Mouse (Mus musculus): ENCODE data around the gene Gnrhr. TPM values are rescaled to one million over a fixed set of nuclear protein-coding genes. Genes with fewer than 3 reads are reported as not detected.
A peak's percentile ranks its signal among the peaks of the same experiment; 100 is the strongest.

Gnrhr gene
- not detected in 2 replicates for polyA plus RNA-seq (2014; fragmentation: Nextera tagmentation; extraction: Ambion mirVana)

DNA sequence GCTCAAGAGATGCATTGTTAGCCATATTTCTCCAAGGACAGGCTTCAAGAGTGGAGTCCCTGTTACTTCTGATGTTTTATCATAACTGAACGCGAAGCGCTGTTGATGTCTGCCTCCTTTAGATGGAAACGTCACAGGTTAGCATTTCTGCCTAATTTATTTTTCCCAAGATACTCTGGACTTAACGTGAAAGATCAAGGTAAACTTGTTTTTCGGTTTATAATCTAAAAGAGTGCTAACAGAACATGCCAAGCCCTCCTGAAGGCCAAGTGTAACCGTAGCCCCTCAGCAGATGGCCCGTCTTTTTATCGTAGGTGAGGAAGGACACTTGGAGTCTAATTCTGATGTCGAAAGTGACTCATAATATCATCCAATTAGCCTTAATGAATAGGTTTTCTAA lies at the start of gene Gnrhr:
TSS of gene Gnrhr (minus strand) at position 101 of the 400 bp plus-strand sequence.
- Histone ChIP-seq H3K4me3 (ENCODE audit: low read depth, low read length) (no peak within 1 kb of the TSS), H3K27me3 (replicated peaks; ENCODE audit: control insufficient read depth, insufficient read depth, low read length) (no peaks in the 10 kb centered on the region), H3K27ac (ENCODE audit: low read depth, low read length) (no peak within 1 kb of the TSS), H3K36me3 (ENCODE audit: control insufficient read depth, insufficient read depth, low read length) (no peaks in the 10 kb centered on the region), H3K9ac (ENCODE audit: low read depth, low read length) (no peak within 1 kb of the TSS), H3K9me3 (ENCODE audit: control insufficient read depth, low read length) (no peaks in the 10 kb centered on the region), H3K4me1 (replicated peaks; ENCODE audit: control insufficient read depth, insufficient read depth, low read length) (no peaks in the 10 kb centered on the region), H3K4me2 (no peak within 1 kb of the TSS)
- no peak for DNase-seq (ENCODE audit: low spot score)
- no peak for ATAC-seq (replicated peaks; ENCODE audit: low FRiP score)
- WGBS = 87% methylated on average over 10 of the region's 10 CpGs

DNA sequence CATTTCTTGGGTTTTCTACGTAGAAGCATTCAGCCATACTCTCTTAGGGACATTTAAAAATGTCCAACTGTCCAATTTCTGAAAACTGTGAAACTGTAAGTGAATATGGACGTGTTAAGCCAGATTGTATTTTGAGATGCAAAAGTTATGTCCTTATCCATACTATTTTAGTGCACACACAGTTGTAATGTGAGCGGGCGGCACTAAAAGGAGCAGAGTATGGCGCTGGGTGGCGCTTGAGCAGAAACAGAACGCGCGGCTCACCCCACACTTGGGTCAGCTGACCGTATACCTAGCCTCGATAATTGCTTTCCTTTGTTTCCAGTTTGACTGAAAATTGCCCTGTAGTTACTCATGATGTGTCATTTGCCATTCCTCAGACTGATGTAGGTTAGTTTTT lies 48.9 kb upstream of the Gnrhr start:
- DNase-seq (ENCODE audit: low spot score) = no peak
- no peaks in the 10 kb centered on the region for H3K27me3 ChIP-seq (replicated peaks; ENCODE audit: control insufficient read depth, insufficient read depth, low read length)
- no peak overlapping the region for H3K4me3 ChIP-seq (ENCODE audit: low read depth, low read length)
- no peak overlapping the region for H3K27ac ChIP-seq (ENCODE audit: low read depth, low read length)
- 84% methylated on average over 11 of the region's 11 CpGs for WGBS
- no peak overlapping the region for H3K9ac ChIP-seq (ENCODE audit: low read depth, low read length)
- H3K9me3 ChIP-seq (ENCODE audit: control insufficient read depth, low read length) = no peaks in the 10 kb centered on the region
- no peaks in the 10 kb centered on the region for H3K36me3 ChIP-seq (ENCODE audit: control insufficient read depth, insufficient read depth, low read length)
- ATAC-seq (replicated peaks; ENCODE audit: low FRiP score) = no peak
- no peaks in the 10 kb centered on the region for H3K4me1 ChIP-seq (replicated peaks; ENCODE audit: control insufficient read depth, insufficient read depth, low read length)
- H3K4me2 ChIP-seq = no peak overlapping the region

DNA sequence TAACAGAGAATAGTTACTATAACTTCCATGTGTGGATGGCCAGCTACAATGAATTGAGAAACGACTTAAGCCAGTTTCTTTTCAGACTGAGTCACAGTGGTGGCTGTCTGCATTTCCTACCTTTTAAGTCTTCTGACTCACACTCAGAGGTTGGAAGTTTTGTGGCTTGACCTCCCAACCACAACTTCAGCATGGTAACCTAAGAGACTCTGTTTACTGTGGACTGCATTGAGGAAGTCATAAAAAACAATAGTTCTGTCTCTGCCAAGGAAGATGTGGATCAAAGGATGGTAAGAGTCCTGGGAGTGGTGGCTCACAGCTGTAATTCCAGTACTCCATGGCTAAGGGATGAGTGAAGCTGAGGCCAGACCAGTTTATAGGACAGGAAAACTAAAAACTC lies 47.2 kb upstream of the Gnrhr start:
- Histone ChIP-seq H3K9me3 (ENCODE audit: control insufficient read depth, low read length) (no peaks in the 10 kb centered on the region), H3K36me3 (ENCODE audit: control insufficient read depth, insufficient read depth, low read length) (no peaks in the 10 kb centered on the region), H3K4me3 (ENCODE audit: low read depth, low read length) (no peak overlapping the region), H3K4me1 (replicated peaks; ENCODE audit: control insufficient read depth, insufficient read depth, low read length) (no peaks in the 10 kb centered on the region), H3K27me3 (replicated peaks; ENCODE audit: control insufficient read depth, insufficient read depth, low read length) (no peaks in the 10 kb centered on the region), H3K27ac (ENCODE audit: low read depth, low read length) (no peak overlapping the region), H3K4me2 (no peak overlapping the region), H3K9ac (ENCODE audit: low read depth, low read length) (no peak overlapping the region)
- WGBS = 37% methylated on average over 1 of the region's 1 CpGs
- DNase-seq (ENCODE audit: low spot score) = no peak
- no peak for ATAC-seq (replicated peaks; ENCODE audit: low FRiP score)

DNA sequence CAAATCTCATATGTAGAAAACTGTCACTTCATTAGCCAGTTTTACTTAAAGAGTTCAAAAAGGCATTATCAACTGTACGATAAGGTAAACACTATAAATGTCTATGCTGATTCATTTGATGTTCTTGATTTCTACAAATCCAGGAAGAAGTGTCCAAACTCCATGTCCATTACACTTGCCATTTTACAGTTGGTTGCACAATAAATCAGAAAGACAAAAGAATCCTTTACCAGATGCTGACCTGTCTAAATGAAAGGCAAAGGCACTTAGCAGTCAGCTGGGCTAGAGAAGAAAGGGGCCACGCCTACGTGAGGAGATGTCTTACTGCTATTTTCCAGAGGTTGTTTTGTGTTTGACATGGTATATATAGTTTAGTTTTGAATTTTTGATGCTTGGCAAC lies 46.6 kb upstream of the Gnrhr start:
- DNase-seq (ENCODE audit: low spot score) = no peak
- ATAC-seq (replicated peaks; ENCODE audit: low FRiP score) = no peak
- Histone ChIP-seq H3K9ac (ENCODE audit: low read depth, low read length) (no peak overlapping the region), H3K4me1 (replicated peaks; ENCODE audit: control insufficient read depth, insufficient read depth, low read length) (no peaks in the 10 kb centered on the region), H3K36me3 (ENCODE audit: control insufficient read depth, insufficient read depth, low read length) (no peaks in the 10 kb centered on the region), H3K27me3 (replicated peaks; ENCODE audit: control insufficient read depth, insufficient read depth, low read length) (no peaks in the 10 kb centered on the region), H3K4me3 (ENCODE audit: low read depth, low read length) (no peak overlapping the region), H3K27ac (ENCODE audit: low read depth, low read length) (no peak overlapping the region), H3K9me3 (ENCODE audit: control insufficient read depth, low read length) (no peaks in the 10 kb centered on the region), H3K4me2 (no peak overlapping the region)
- 85% methylated on average over 3 of the region's 3 CpGs for WGBS

DNA sequence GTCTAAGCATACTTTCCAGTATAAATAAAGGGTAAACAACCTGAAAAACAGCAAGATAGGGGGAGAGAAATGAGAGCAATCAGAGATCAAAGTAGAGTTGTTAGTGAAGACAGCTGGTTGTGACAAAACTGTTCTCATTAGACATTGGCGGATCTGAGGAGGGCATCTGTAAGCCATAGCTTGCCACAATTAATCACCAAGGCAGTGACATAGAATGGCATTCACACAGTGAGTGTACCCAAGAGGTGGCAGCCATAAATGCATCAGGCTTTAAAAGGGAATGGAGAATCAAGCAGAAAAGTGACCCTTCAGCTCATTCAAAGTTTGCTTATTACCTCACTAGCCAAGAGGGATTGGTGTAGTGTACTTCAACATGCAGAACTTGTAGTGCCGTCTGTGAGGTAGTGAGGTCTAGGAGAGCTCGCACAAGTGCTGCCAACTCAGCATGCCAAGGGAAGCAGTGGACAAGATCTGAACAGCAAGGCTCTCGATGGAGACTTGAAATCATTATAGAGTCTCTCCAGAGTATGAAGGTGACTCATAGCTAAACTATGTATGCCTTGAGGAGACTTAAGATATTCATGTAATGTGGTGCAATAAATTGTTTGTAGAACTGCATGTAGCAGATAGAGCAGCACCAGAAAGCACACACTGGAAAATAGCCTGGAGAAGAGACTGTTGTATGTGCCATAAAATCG lies 29.6 kb upstream of the Gnrhr start:
- Histone ChIP-seq H3K9ac (ENCODE audit: low read depth, low read length) (no peak overlapping the region), H3K9me3 (ENCODE audit: control insufficient read depth, low read length) (no peaks in the 10 kb centered on the region), H3K4me3 (ENCODE audit: low read depth, low read length) (no peak overlapping the region), H3K4me1 (replicated peaks; ENCODE audit: control insufficient read depth, insufficient read depth, low read length) (no peaks in the 10 kb centered on the region), H3K27ac (ENCODE audit: low read depth, low read length) (no peak overlapping the region), H3K27me3 (replicated peaks; ENCODE audit: control insufficient read depth, insufficient read depth, low read length) (no peaks in the 10 kb centered on the region), H3K36me3 (ENCODE audit: control insufficient read depth, insufficient read depth, low read length) (no peaks in the 10 kb centered on the region), H3K4me2 (no peak overlapping the region)
- WGBS = 75% methylated on average over 5 of the region's 5 CpGs
- no peak for DNase-seq (ENCODE audit: low spot score)
- ATAC-seq (replicated peaks; ENCODE audit: low FRiP score) = no peak

DNA sequence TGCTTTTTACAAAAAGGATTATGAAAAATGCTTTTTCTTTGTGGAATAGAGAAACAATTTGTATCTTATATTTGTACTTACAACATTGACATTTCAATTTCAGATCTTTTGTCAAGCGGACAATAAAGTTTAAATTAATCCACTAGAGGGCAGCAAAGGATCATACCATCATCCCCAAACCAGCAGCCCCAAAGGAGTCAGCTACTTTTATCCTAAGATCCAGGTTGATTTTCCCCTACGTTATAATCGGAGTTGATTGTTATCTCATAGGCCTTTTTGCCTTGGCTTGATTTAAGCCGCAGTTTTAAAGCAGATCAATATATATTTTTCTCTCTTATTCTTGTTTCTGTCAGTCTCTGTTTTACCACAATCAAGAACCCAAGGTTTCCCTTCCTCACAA lies 6.3 kb downstream of the Gnrhr start:
- Histone ChIP-seq H3K36me3 (ENCODE audit: control insufficient read depth, insufficient read depth, low read length) (no peaks in the 10 kb centered on the region), H3K27ac (ENCODE audit: low read depth, low read length) (no peak overlapping the region), H3K4me1 (replicated peaks; ENCODE audit: control insufficient read depth, insufficient read depth, low read length) (no peaks in the 10 kb centered on the region), H3K27me3 (replicated peaks; ENCODE audit: control insufficient read depth, insufficient read depth, low read length) (no peaks in the 10 kb centered on the region), H3K4me2 (no peak overlapping the region), H3K4me3 (ENCODE audit: low read depth, low read length) (no peak overlapping the region), H3K9me3 (ENCODE audit: control insufficient read depth, low read length) (no peaks in the 10 kb centered on the region), H3K9ac (ENCODE audit: low read depth, low read length) (no peak overlapping the region)
- WGBS = 19% methylated on average over 4 of the region's 4 CpGs
- no peak for DNase-seq (ENCODE audit: low spot score)
- ATAC-seq (replicated peaks; ENCODE audit: low FRiP score) = peak; percentile 18; the same call in 1 of the 2 replicates

DNA sequence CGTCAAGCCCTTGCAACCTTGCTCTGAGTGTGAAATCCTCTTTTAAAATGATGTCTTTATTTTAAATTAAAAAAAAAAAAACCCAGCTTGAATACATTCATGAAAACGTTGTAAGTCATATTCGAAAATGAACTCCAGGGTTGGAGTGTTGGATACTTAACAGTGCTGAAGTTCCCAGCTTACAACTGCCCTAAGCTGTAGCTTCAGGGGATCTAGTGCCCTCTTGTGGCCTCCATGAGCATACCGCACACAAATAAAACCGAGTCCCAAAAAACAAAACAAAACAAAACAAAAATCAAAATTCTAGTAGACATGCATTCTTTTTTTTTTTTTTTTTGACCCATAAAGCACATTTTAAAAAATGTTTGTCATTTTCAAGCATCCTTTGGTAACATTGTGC lies 6.9 kb downstream of the Gnrhr start:
- no peaks in the 10 kb centered on the region for H3K27me3 ChIP-seq (replicated peaks; ENCODE audit: control insufficient read depth, insufficient read depth, low read length)
- H3K4me1 ChIP-seq (replicated peaks; ENCODE audit: control insufficient read depth, insufficient read depth, low read length) = no peaks in the 10 kb centered on the region
- no peak overlapping the region for H3K4me3 ChIP-seq (ENCODE audit: low read depth, low read length)
- no peaks in the 10 kb centered on the region for H3K9me3 ChIP-seq (ENCODE audit: control insufficient read depth, low read length)
- H3K27ac ChIP-seq (ENCODE audit: low read depth, low read length) = no peak overlapping the region
- no peak overlapping the region for H3K9ac ChIP-seq (ENCODE audit: low read depth, low read length)
- 21% methylated on average over 5 of the region's 5 CpGs for WGBS
- DNase-seq (ENCODE audit: low spot score) (no peak), ATAC-seq (replicated peaks; ENCODE audit: low FRiP score) (peak; percentile 58; the same call in 1 of the 2 replicates)
- H3K36me3 ChIP-seq (ENCODE audit: control insufficient read depth, insufficient read depth, low read length) = no peaks in the 10 kb centered on the region
- H3K4me2 ChIP-seq = no peak overlapping the region

DNA sequence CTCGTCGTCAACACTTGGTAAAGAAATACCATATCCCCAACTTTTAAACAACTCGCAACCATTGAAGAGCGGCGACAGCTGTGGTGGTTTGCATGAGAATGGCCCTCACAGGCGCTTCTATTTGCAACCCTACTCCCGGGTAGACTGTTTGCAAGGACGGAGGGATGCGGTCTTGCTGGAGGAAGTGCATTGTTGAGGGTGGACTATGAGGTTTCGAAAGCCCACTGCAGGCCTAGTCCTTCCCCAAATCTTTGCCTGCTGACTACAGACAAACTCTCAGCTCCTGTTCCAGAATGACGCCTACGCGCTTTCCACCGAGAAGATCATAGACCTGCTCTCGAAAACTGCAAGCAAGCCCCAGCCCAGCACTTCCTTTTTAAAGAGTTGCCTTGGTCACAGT lies 7.4 kb downstream of the Gnrhr start:
- DNase-seq (ENCODE audit: low spot score) (no peak), ATAC-seq (replicated peaks; ENCODE audit: low FRiP score) (no peak)
- Histone ChIP-seq H3K4me3 (ENCODE audit: low read depth, low read length) (no peak overlapping the region), H3K4me1 (replicated peaks; ENCODE audit: control insufficient read depth, insufficient read depth, low read length) (no peaks in the 10 kb centered on the region), H3K4me2 (no peak overlapping the region), H3K9ac (ENCODE audit: low read depth, low read length) (no peak overlapping the region), H3K9me3 (ENCODE audit: control insufficient read depth, low read length) (no peaks in the 10 kb centered on the region), H3K27ac (ENCODE audit: low read depth, low read length) (no peak overlapping the region), H3K36me3 (ENCODE audit: control insufficient read depth, insufficient read depth, low read length) (no peaks in the 10 kb centered on the region), H3K27me3 (replicated peaks; ENCODE audit: control insufficient read depth, insufficient read depth, low read length) (no peaks in the 10 kb centered on the region)
- 45% methylated on average over 15 of the region's 15 CpGs for WGBS

DNA sequence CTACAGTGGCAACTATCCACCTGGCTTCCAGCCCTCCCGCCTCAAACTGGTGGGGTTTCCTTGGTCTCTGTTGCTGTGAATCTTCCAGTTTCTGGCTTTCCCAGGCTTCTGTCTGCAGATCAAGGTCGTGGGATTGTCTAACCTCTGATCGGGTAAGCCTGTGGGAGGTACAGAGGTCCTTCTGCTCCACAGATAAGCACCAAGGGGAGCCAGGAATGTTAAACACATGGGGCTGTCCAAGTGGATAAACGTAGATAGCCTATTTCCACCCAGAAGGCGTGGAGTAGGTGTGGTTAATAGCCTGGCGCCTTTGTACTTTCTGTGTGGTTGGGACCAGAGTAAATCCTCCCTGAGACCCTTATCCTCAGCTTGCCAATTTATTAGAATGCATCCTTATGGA lies 10.3 kb downstream of the Gnrhr start:
- no peaks in the 10 kb centered on the region for H3K27me3 ChIP-seq (replicated peaks; ENCODE audit: control insufficient read depth, insufficient read depth, low read length)
- H3K4me2 ChIP-seq = no peak overlapping the region
- ATAC-seq (replicated peaks; ENCODE audit: low FRiP score) (no peak), DNase-seq (ENCODE audit: low spot score) (no peak)
- no peak overlapping the region for H3K27ac ChIP-seq (ENCODE audit: low read depth, low read length)
- WGBS = 61% methylated on average over 6 of the region's 6 CpGs
- H3K4me1 ChIP-seq (replicated peaks; ENCODE audit: control insufficient read depth, insufficient read depth, low read length) = no peaks in the 10 kb centered on the region
- no peaks in the 10 kb centered on the region for H3K36me3 ChIP-seq (ENCODE audit: control insufficient read depth, insufficient read depth, low read length)
- H3K9ac ChIP-seq (ENCODE audit: low read depth, low read length) = no peak overlapping the region
- no peak overlapping the region for H3K4me3 ChIP-seq (ENCODE audit: low read depth, low read length)
- no peaks in the 10 kb centered on the region for H3K9me3 ChIP-seq (ENCODE audit: control insufficient read depth, low read length)

Data from liver, embryonic 11.5 days (tissue).